ENCODE assay signal across 9 mouse cellular contexts in genomic region chr6:90537941-90538340, GRCm38 (mm10). TPM values are rescaled to one million over a fixed set of nuclear protein-coding genes. Genes with fewer than 3 reads are reported as not detected.
DNase-seq lines count a peak whose midpoint lies in the region; ATAC-seq and TF ChIP-seq lines count a peak whose summit lies in the region.
"Had no signal": no experiment of that assay in that cellular context is flagged by ENCODE, and none has a peak within 500 bp of the region (broad histone marks: within the 10 kb centered on the region; RNA-seq: fewer than 3 reads in every experiment).

No protein-coding gene starts in this region.

- 4% methylated on average over 7 of the region's 7 CpGs for WGBS in embryonic facial prominence, embryonic 14.5 days
- 4% methylated on average over 7 of the region's 7 CpGs for WGBS in liver, postnatal 0 days (ENCODE audit: insufficient replicate concordance)
- 6% methylated on average over 7 of the region's 7 CpGs for WGBS in neural tube, embryonic 15.5 days

- ATAC-seq in embryonic facial prominence, embryonic 14.5 days (ENCODE audit: low read depth) = peak; percentile 80
- peak; percentile 73 for ATAC-seq in liver, postnatal 0 days
- peak; percentile 77 for ATAC-seq in neural tube, embryonic 15.5 days (ENCODE audit: low FRiP score)

- H3K27ac ChIP-seq in embryonic facial prominence, embryonic 14.5 days (replicated peaks; ENCODE audit: low read depth, low read length) = no peak overlapping the region
- no peak overlapping the region for H3K27ac ChIP-seq in liver, postnatal 0 days (ENCODE audit: low read depth)
- H3K27ac ChIP-seq in neural tube, embryonic 15.5 days (replicated peaks) = no peak overlapping the region

- peak; percentile 92 for TF ChIP-seq CTCF in liver, postnatal 0 days (IDR thresholded peaks at IDR 0.05; ENCODE audit: low read depth)

- TF ChIP-seq EP300 in liver, postnatal 0 days (IDR thresholded peaks at IDR 0.05; ENCODE audit: low read depth) = no peak

- H3K4me1 ChIP-seq in embryonic facial prominence, embryonic 14.5 days (ENCODE audit: control insufficient read depth, insufficient read depth, low read length) = no peaks in the 10 kb centered on the region
- no peaks in the 10 kb centered on the region for H3K4me1 ChIP-seq in liver, postnatal 0 days (ENCODE audit: insufficient read depth)
- peaks cover 10% of the 10 kb centered on the region for H3K4me1 ChIP-seq in neural tube, embryonic 15.5 days

- H3K4me3 ChIP-seq in embryonic facial prominence, embryonic 14.5 days (ENCODE audit: low read depth, low read length) = no peak overlapping the region
- H3K4me3 ChIP-seq in liver, postnatal 0 days (ENCODE audit: low read depth, low read length) = no peak overlapping the region
- H3K4me3 ChIP-seq in neural tube, embryonic 15.5 days (replicated peaks) = no peak overlapping the region
- H3K4me3 ChIP-seq: erythroblast, embryonic 14.5 days had no signal

- no peaks in the 10 kb centered on the region for H3K36me3 ChIP-seq in embryonic facial prominence, embryonic 14.5 days (ENCODE audit: control insufficient read depth, insufficient read depth, low read length)
- H3K36me3 ChIP-seq in liver, postnatal 0 days (replicated peaks; ENCODE audit: insufficient read depth, low read length) = no peaks in the 10 kb centered on the region
- H3K36me3 ChIP-seq in neural tube, embryonic 15.5 days = no peaks in the 10 kb centered on the region

- H3K4me2 ChIP-seq in embryonic facial prominence, embryonic 14.5 days (ENCODE audit: low read depth, low read length) = no peak overlapping the region
- H3K4me2 ChIP-seq in liver, postnatal 0 days (ENCODE audit: low read depth, low read length) = no peak overlapping the region
- H3K4me2 ChIP-seq in neural tube, embryonic 15.5 days = no peak overlapping the region

- H3K27me3 ChIP-seq in embryonic facial prominence, embryonic 14.5 days (replicated peaks; ENCODE audit: control insufficient read depth, insufficient read depth, low read length) = no peaks in the 10 kb centered on the region
- H3K27me3 ChIP-seq in liver, postnatal 0 days (ENCODE audit: insufficient read depth, low read length) = no peaks in the 10 kb centered on the region
- H3K27me3 ChIP-seq in neural tube, embryonic 15.5 days (replicated peaks) = 0 out of 2 replicates have a peak, but pooled peaks cover 2% of the 10 kb centered on the region

- no peak overlapping the region for H3K9ac ChIP-seq in embryonic facial prominence, embryonic 14.5 days (ENCODE audit: low read depth, low read length)
- H3K9ac ChIP-seq in liver, postnatal 0 days (replicated peaks) = no peak overlapping the region
- H3K9ac ChIP-seq in neural tube, embryonic 15.5 days (replicated peaks) = no peak overlapping the region

- peak; percentile 75 for DNase-seq in CD4-positive, CD25-positive, alpha-beta regulatory T cell, adult 2 months (ENCODE audit: low read depth, low spot score)
- peak; percentile 88 to 91 for DNase-seq in adrenal gland, postnatal 36 days
- DNase-seq in embryonic facial prominence, embryonic 14.5 days (ENCODE audit: low spot score) = peak; percentile 67
- DNase-seq in heart, postnatal 10 days = peak; percentile 86 to 88
- DNase-seq in layer of hippocampus, adult 11-12 months (ENCODE audit: low spot score) = peak; percentile 89
- DNase-seq in liver, postnatal 0 days = peak; percentile 87
- DNase-seq in thymus, adult 18-20 months = peak; percentile 43 to 44

- intact Hi-C loops in heart, postnatal 10 days (cut with DNase I) = loop anchor here (1.0 to 10.0 kb wide), 3 partner anchors 88 to 853 kb away; no protein-coding TSS in a partner anchor

- H3K9me3 ChIP-seq in embryonic facial prominence, embryonic 14.5 days (ENCODE audit: control insufficient read depth, low read length) = no peaks in the 10 kb centered on the region
- no peaks in the 10 kb centered on the region for H3K9me3 ChIP-seq in liver, postnatal 0 days (ENCODE audit: low read length)
- H3K9me3 ChIP-seq in neural tube, embryonic 15.5 days (replicated peaks) = no peaks in the 10 kb centered on the region

RNA-seq across cellular contexts. Expression of gene Aldh1l1, which starts 51.7 kb away (rescaled TPM):
- 100 to 1,000 TPM; 136 to 172 TPM for total RNA-seq in adrenal gland, postnatal 36 days (2021)
- 1.8 and 2.2 TPM in 2 replicates for polyA plus RNA-seq in embryonic facial prominence, embryonic 14.5 days (2014; fragmentation: Nextera tagmentation; extraction: Ambion mirVana)
- total RNA-seq in heart, postnatal 10 days (2021) = 1 to 10 TPM; 1.0 to 2.2 TPM
- 104 and 114 TPM in 2 replicates for polyA plus RNA-seq in liver, postnatal 0 days (2015; fragmentation: Nextera tagmentation; extraction: Ambion mirVana)
- 60.1 and 68.2 TPM in 2 replicates for polyA plus RNA-seq in neural tube, embryonic 15.5 days (2015; fragmentation: Nextera tagmentation; extraction: Ambion mirVana)
- polyA plus RNA-seq: erythroblast, embryonic 14.5 days had no signal

Comparison
In these comparisons a context has a peak if more than half of its experiments do, and no peak if none do; other contexts are left out.
1. RNA of gene Aldh1l1, which starts 51.7 kb away (polyA plus RNA-seq): 104 to 114 TPM in liver, postnatal 0 days and 60.1 to 68.2 TPM in neural tube, embryonic 15.5 days; 1.8 to 2.2 TPM in embryonic facial prominence, embryonic 14.5 days; every median in the first group is over 10 times any median in the second.
2. Peak in every context shown above with its lines, with median percentiles within 50 percentile points of each other: DNase-seq and ATAC-seq.